Mouse (Mus musculus) heart, embryonic 15.5 days (tissue): ENCODE data around the gene Cdc42ep2. TPM values are rescaled to one million over a fixed set of nuclear protein-coding genes. Genes with fewer than 3 reads are reported as not detected.
"Not testable (repeated sequence)": the region's sequence is repeated elsewhere in the genome, so short reads cannot be mapped to it uniquely, and the experiment has no call there.

ENCODE experiments used
- ATAC-seq: fragments of 200-750 bp; cut with Nextera tagmentation; replicated peaks from 2 replicates; pipeline ENCODE4 v1.8.0; 2017; ENCODE audit warnings: low read depth, moderate TSS enrichment; ENCODE audit not compliant: insufficient number of reproducible peaks, insufficient read depth, low FRiP score
- H3K27ac ChIP-seq: fragments of 300-500 bp; sonication (generic); 2 replicates; pipeline ENCODE4 v1.5.1; 2015; ENCODE audit warnings: mild to moderate bottlenecking, inconsistent platforms
- H3K27me3 ChIP-seq: fragments of 300-500 bp; sonication (generic); 2 replicates; pipeline ENCODE4 v1.6.1; 2015; ENCODE audit warnings: inconsistent platforms
- H3K36me3 ChIP-seq: fragments of 300-500 bp; sonication (generic); 2 replicates; pipeline ENCODE4 v1.6.1; 2015; ENCODE audit warnings: mild to moderate bottlenecking, inconsistent platforms
- H3K4me1 ChIP-seq: fragments of 300-500 bp; sonication (generic); replicated peaks from 2 replicates; pipeline ENCODE4 v1.6.1; 2015; ENCODE audit warnings: inconsistent platforms
- H3K4me2 ChIP-seq: fragments of 300-500 bp; sonication (generic); 2 replicates; pipeline ENCODE4 v1.6.1; 2015; ENCODE audit warnings: inconsistent platforms, mild to moderate bottlenecking, moderate library complexity
- H3K4me3 ChIP-seq: fragments of 300-500 bp; sonication (generic); 2 replicates; pipeline ENCODE4 v1.5.1; 2015; ENCODE audit warnings: mild to moderate bottlenecking, inconsistent platforms
- H3K9ac ChIP-seq: fragments of 300-500 bp; sonication (generic); 2 replicates; pipeline ENCODE4 v1.6.1; 2015; ENCODE audit warnings: mild to moderate bottlenecking, inconsistent platforms
- H3K9me3 ChIP-seq: fragments of 300-500 bp; sonication (generic); replicated peaks from 2 replicates; pipeline ENCODE4 v1.6.1; 2016; ENCODE audit warnings: inconsistent platforms
- WGBS: fragments of 180-500 bp; shearing (Covaris S2); methylation state at CpG from one replicate; pipeline ENCODE4 v1.1.7; 2015; ENCODE audit warnings: mixed read lengths; 5-methylcytosine and 5-hydroxymethylcytosine counted together
- polyA plus RNA-seq: library from polyadenylated mRNA; unstranded; fragments of >200 nt; fragmentation: Nextera tagmentation; extraction: Ambion mirVana; gene quantifications from 2 replicates; pipeline ENCODE4 v1.2.1, GENCODE M21; 2015

Cdc42ep2 gene
- polyA plus RNA-seq, 1 experiment from 2014 or later, result 10.4 TPM

- no peaks in the 10 kb centered on the region for H3K36me3 ChIP-seq
- H3K27me3 ChIP-seq, result no peaks in the 10 kb centered on the region
- no peak overlapping the region for H3K9ac ChIP-seq
- ATAC-seq, result no peak
- H3K9me3 ChIP-seq, result no peaks in the 10 kb centered on the region
- H3K4me1 ChIP-seq, result peaks cover 12% of the 10 kb centered on the region; the same call in 1 of the 2 replicates
- H3K4me2 ChIP-seq, result no peak overlapping the region
- H3K4me3 ChIP-seq, result no peak overlapping the region
- 66% methylated on average over 4 of the region's 4 CpGs for WGBS
- H3K27ac ChIP-seq, result no peak overlapping the region
Measured at GRCm38 (mm10) chr19:5885838-5886237, 38.8 kb downstream of the Cdc42ep2 start.

- 35% methylated on average over 1 of the region's 1 CpGs for WGBS
- H3K4me1 ChIP-seq, result peaks cover 13% of the 10 kb centered on the region; the same call in 1 of the 2 replicates
- H3K27me3 ChIP-seq, result no peaks in the 10 kb centered on the region
- no peak overlapping the region for H3K4me2 ChIP-seq
- H3K27ac ChIP-seq, result no peak overlapping the region
- no peaks in the 10 kb centered on the region for H3K36me3 ChIP-seq
- no peaks in the 10 kb centered on the region for H3K9me3 ChIP-seq
- ATAC-seq, result 0 out of 2 replicates have a peak, but pooled peaks have one; percentile 5
- no peak overlapping the region for H3K9ac ChIP-seq
- no peak overlapping the region for H3K4me3 ChIP-seq
Measured at GRCm38 (mm10) chr19:5883935-5884334, 40.7 kb downstream of the Cdc42ep2 start.

- H3K9ac ChIP-seq, H3K4me2 ChIP-seq, ATAC-seq, H3K27ac ChIP-seq, H3K4me3 ChIP-seq, H3K36me3 ChIP-seq, H3K9me3 ChIP-seq, H3K27me3 ChIP-seq: not testable (repeated sequence)
- 72% methylated on average over 5 of the region's 5 CpGs for WGBS
- peaks cover 31% of the 10 kb centered on the region for H3K4me1 ChIP-seq
Measured at GRCm38 (mm10) chr19:5882079-5882478, 42.5 kb downstream of the Cdc42ep2 start.

- Histone ChIP-seq H3K27ac (no peak overlapping the region), H3K4me1 (peaks cover 31% of the 10 kb centered on the region), H3K9ac (no peak overlapping the region), H3K4me3 (no peak overlapping the region), H3K27me3 (no peaks in the 10 kb centered on the region), H3K36me3 (no peaks in the 10 kb centered on the region), H3K9me3 (no peaks in the 10 kb centered on the region), H3K4me2 (no peak overlapping the region)
- no peak for ATAC-seq
- 93% methylated on average over 6 of the region's 6 CpGs for WGBS
Measured at GRCm38 (mm10) chr19:5881155-5881554, 43.5 kb downstream of the Cdc42ep2 start.

- no peaks in the 10 kb centered on the region for H3K9me3 ChIP-seq
- H3K9ac ChIP-seq, result no peak overlapping the region
- peaks cover 37% of the 10 kb centered on the region for H3K4me1 ChIP-seq
- WGBS, result 89% methylated on average over 7 of the region's 7 CpGs
- H3K4me3 ChIP-seq, result no peak overlapping the region
- H3K36me3 ChIP-seq, result no peaks in the 10 kb centered on the region
- H3K4me2 ChIP-seq, result no peak overlapping the region
- no peak for ATAC-seq
- H3K27ac ChIP-seq, result no peak overlapping the region
- no peaks in the 10 kb centered on the region for H3K27me3 ChIP-seq
Measured at GRCm38 (mm10) chr19:5879735-5880134, 44.9 kb downstream of the Cdc42ep2 start.

- Histone ChIP-seq H3K27ac (no peak overlapping the region), H3K4me2 (peak overlapping the region; percentile 43), H3K9ac (peak overlapping the region; percentile 27; the same call in 1 of the 2 replicates), H3K4me3 (0 out of 2 replicates have a peak overlapping the region, but pooled peaks have one; percentile 22), H3K9me3 (no peaks in the 10 kb centered on the region), H3K4me1 (peaks cover 38% of the 10 kb centered on the region), H3K27me3 (no peaks in the 10 kb centered on the region), H3K36me3 (no peaks in the 10 kb centered on the region)
- WGBS, result 73% methylated on average over 3 of the region's 3 CpGs
- no peak for ATAC-seq
Measured at GRCm38 (mm10) chr19:5878916-5879315, 45.7 kb downstream of the Cdc42ep2 start.

- H3K9ac ChIP-seq, result peak overlapping the region; percentile 27; the same call in 1 of the 2 replicates
Measured at GRCm38 (mm10) chr19:5878362-5878722, 46.3 kb downstream of the Cdc42ep2 start.

GRCm38 (mm10) chr19:5877618-5878361 lies 46.8 kb downstream of the Cdc42ep2 start, which contains the start of gene Slc25a45:
Gene Slc25a45 (plus strand): TSS chr19:5877808.
- H3K4me2 ChIP-seq, result peak within 1 kb of the TSS; percentile 43
- WGBS, result 41% methylated on average over 15 of the region's 15 CpGs
- H3K4me3 ChIP-seq, result peak within 1 kb of the TSS; percentile 22
- no peaks in the 10 kb centered on the region for H3K9me3 ChIP-seq
- no peaks in the 10 kb centered on the region for H3K27me3 ChIP-seq
- peak; percentile 53 for ATAC-seq
- peaks cover 46% of the 10 kb centered on the region for H3K4me1 ChIP-seq
- H3K9ac ChIP-seq, result peak within 1 kb of the TSS; percentile 27
- H3K27ac ChIP-seq, result peak within 1 kb of the TSS; percentile 65
- H3K36me3 ChIP-seq, result no peaks in the 10 kb centered on the region

More at GRCm38 (mm10) chr19:5878362-5878722, 46.3 kb downstream of the Cdc42ep2 start:
- no peaks in the 10 kb centered on the region for H3K9me3 ChIP-seq
- ATAC-seq, result no peak; the same call in 1 of the 2 replicates
- H3K36me3 ChIP-seq, result no peaks in the 10 kb centered on the region
- H3K4me3 ChIP-seq, result peak overlapping the region; percentile 22
- H3K27me3 ChIP-seq, result no peaks in the 10 kb centered on the region
- 45% methylated on average over 7 of the region's 7 CpGs for WGBS
- peak overlapping the region; percentile 43 for H3K4me2 ChIP-seq
- peaks cover 40% of the 10 kb centered on the region for H3K4me1 ChIP-seq
- peak overlapping the region; percentile 65 for H3K27ac ChIP-seq

- Histone ChIP-seq H3K4me1 (peaks cover 69% of the 10 kb centered on the region), H3K9me3 (no peaks in the 10 kb centered on the region), H3K9ac (peak within 1 kb of the TSS; percentile 89), H3K4me3 (peak within 1 kb of the TSS; percentile 84), H3K27ac (peak within 1 kb of the TSS; percentile 68), H3K36me3 (no peaks in the 10 kb centered on the region), H3K27me3 (no peaks in the 10 kb centered on the region), H3K4me2 (peak within 1 kb of the TSS; percentile 88)
- under 1% methylated on average over 37 of the region's 37 CpGs for WGBS
- peak; percentile 71 for ATAC-seq
Measured at GRCm38 (mm10) chr19:5874969-5875480, 49.6 kb downstream of the Cdc42ep2 start, which contains the start of gene Frmd8. Gene Frmd8 (minus strand): TSS chr19:5875274.

- peak overlapping the region; percentile 68 for H3K27ac ChIP-seq
- H3K9ac ChIP-seq, result peak overlapping the region; percentile 89
- H3K9me3 ChIP-seq, result no peaks in the 10 kb centered on the region
- peak overlapping the region; percentile 84 for H3K4me3 ChIP-seq
- 7% methylated on average over 13 of the region's 13 CpGs for WGBS
- peaks cover 69% of the 10 kb centered on the region for H3K4me1 ChIP-seq
- no peaks in the 10 kb centered on the region for H3K27me3 ChIP-seq
- H3K36me3 ChIP-seq, result no peaks in the 10 kb centered on the region
- peak overlapping the region; percentile 88 for H3K4me2 ChIP-seq
- ATAC-seq, result no peak
Measured at GRCm38 (mm10) chr19:5874391-5874968, 50.1 kb downstream of the Cdc42ep2 start.

- Histone ChIP-seq H3K27me3 (no peaks in the 10 kb centered on the region), H3K4me2 (peak overlapping the region; percentile 88), H3K4me3 (peak overlapping the region; percentile 84; the same call in 1 of the 2 replicates), H3K4me1 (peaks cover 59% of the 10 kb centered on the region), H3K9ac (0 out of 2 replicates have a peak overlapping the region, but pooled peaks have one; percentile 7), H3K9me3 (no peaks in the 10 kb centered on the region), H3K36me3 (peaks cover 14% of the 10 kb centered on the region), H3K27ac (peak overlapping the region; percentile 22; the same call in 1 of the 2 replicates)
- WGBS, result 68% methylated on average over 19 of the region's 19 CpGs
- ATAC-seq, result no peak
Measured at GRCm38 (mm10) chr19:5872931-5873556, 51.6 kb downstream of the Cdc42ep2 start.
